Mouse (Mus musculus): ENCODE data around the gene Slc25a17.

Slc25a17 gene

GRCm38 (mm10) chr15:81301193-81302070 is 59.2 kb downstream of the Slc25a17 start:
- no peak for DNase-seq (ENCODE audit: low spot score)

GRCm38 (mm10) chr15:81300520-81301069 is 60.0 kb downstream of the Slc25a17 start:
- no peak for DNase-seq (ENCODE audit: low spot score)

- DNase-seq (ENCODE audit: low spot score): no peak
Observed at GRCm38 (mm10) chr15:81299549-81299948, 61.1 kb downstream of the Slc25a17 start.

GRCm38 (mm10) chr15:81298213-81298612 is 62.4 kb downstream of the Slc25a17 start:
- DNase-seq (ENCODE audit: low spot score): no peak

- DNase-seq (ENCODE audit: low spot score): no peak
Observed at GRCm38 (mm10) chr15:81297543-81297942, 63.1 kb downstream of the Slc25a17 start.

GRCm38 (mm10) chr15:81294897-81295296 is 65.7 kb downstream of the Slc25a17 start:
- no peak for DNase-seq (ENCODE audit: low spot score)

- DNase-seq (ENCODE audit: low spot score): no peak
Observed at GRCm38 (mm10) chr15:81294386-81294785, 66.2 kb downstream of the Slc25a17 start.

- DNase-seq (ENCODE audit: low spot score): no peak
Observed at GRCm38 (mm10) chr15:81290747-81291146, 69.9 kb downstream of the Slc25a17 start.

- DNase-seq (ENCODE audit: low spot score): no peak
Observed at GRCm38 (mm10) chr15:81290230-81290629, 70.4 kb downstream of the Slc25a17 start.

GRCm38 (mm10) chr15:81284121-81284734 is 76.4 kb downstream of the Slc25a17 start:
- DNase-seq (ENCODE audit: low spot score): no peak

GRCm38 (mm10) chr15:81278699-81279098 is 81.9 kb downstream of the Slc25a17 start:
- DNase-seq (ENCODE audit: low spot score): no peak

GRCm38 (mm10) chr15:81277928-81278327 is 82.7 kb downstream of the Slc25a17 start:
- peak; percentile 20 for DNase-seq (ENCODE audit: low spot score)

- no peak for DNase-seq (ENCODE audit: low spot score)
Observed at GRCm38 (mm10) chr15:81273361-81273760, 87.3 kb downstream of the Slc25a17 start.

GRCm38 (mm10) chr15:81272305-81273053 is 88.1 kb downstream of the Slc25a17 start:
- DNase-seq (ENCODE audit: low spot score): peak; percentile 36
